Mouse (Mus musculus) lung, postnatal 10 days (tissue): Measurements from ENCODE around the gene Hoxc5.
A peak's percentile ranks its signal among the peaks of the same experiment; 100 is the strongest.

Experiments used
- DNase-seq: peaks from one replicate; pipeline ENCODE4 v3.0.0; 2021

Gene Hoxc5

GRCm38 (mm10) chr15:102967511-102968397 is 511 bp downstream of the Hoxc5 start:
- no peak for DNase-seq

- DNase-seq, result no peak
These were observed 2.1 kb downstream of the Hoxc5 start for GRCm38 (mm10) chr15:102969296-102969695.

GRCm38 (mm10) chr15:102970740-102971139 is 3.5 kb downstream of the Hoxc5 start:
- peak; percentile 30 for DNase-seq

GRCm38 (mm10) chr15:102972254-102972653 is 5.0 kb downstream of the Hoxc5 start:
- DNase-seq, result no peak

- no peak for DNase-seq
These were observed 5.5 kb downstream of the Hoxc5 start for GRCm38 (mm10) chr15:102972753-102973152.

- no peak for DNase-seq
These were observed 7.8 kb downstream of the Hoxc5 start for GRCm38 (mm10) chr15:102975034-102975433.

- DNase-seq, result no peak
These were observed 8.5 kb downstream of the Hoxc5 start for GRCm38 (mm10) chr15:102975688-102976111.

GRCm38 (mm10) chr15:102976171-102976570 is 8.9 kb downstream of the Hoxc5 start, which contains the start of gene Hoxc9:
Gene Hoxc9, plus strand, starts transcription at chr15:102976439.
- no peak for DNase-seq

GRCm38 (mm10) chr15:102976631-102977422 is 9.6 kb downstream of the Hoxc5 start:
- no peak for DNase-seq

- DNase-seq, result no peak
These were observed 10.3 kb downstream of the Hoxc5 start for GRCm38 (mm10) chr15:102977423-102977974.

GRCm38 (mm10) chr15:102978615-102979515 is 11.6 kb downstream of the Hoxc5 start:
- DNase-seq, result no peak

- no peak for DNase-seq
These were observed 12.7 kb downstream of the Hoxc5 start for GRCm38 (mm10) chr15:102979936-102980335.

GRCm38 (mm10) chr15:102980352-102980751 is 13.1 kb downstream of the Hoxc5 start:
- DNase-seq, result no peak

GRCm38 (mm10) chr15:102980912-102981311 is 13.7 kb downstream of the Hoxc5 start:
- no peak for DNase-seq

GRCm38 (mm10) chr15:102981379-102982288 is 14.4 kb downstream of the Hoxc5 start:
- DNase-seq, result no peak

GRCm38 (mm10) chr15:102983716-102984115 is 16.5 kb downstream of the Hoxc5 start:
- DNase-seq, result no peak

- no peak for DNase-seq
These were observed 17.3 kb downstream of the Hoxc5 start for GRCm38 (mm10) chr15:102984521-102984920.

GRCm38 (mm10) chr15:102984925-102985324 is 17.7 kb downstream of the Hoxc5 start:
- no peak for DNase-seq

GRCm38 (mm10) chr15:102987124-102987833 is 20.0 kb downstream of the Hoxc5 start:
- DNase-seq, result peak; percentile 95

- DNase-seq, result no peak
These were observed 20.8 kb downstream of the Hoxc5 start for GRCm38 (mm10) chr15:102988078-102988477.
